Mouse (Mus musculus) lung, postnatal 0 days (tissue): Measurements from ENCODE around the gene Slc44a4. TPM values are rescaled to one million over a fixed set of nuclear protein-coding genes. Genes with fewer than 3 reads are reported as not detected.
"Not testable (repeated sequence)": the region's sequence is repeated elsewhere in the genome, so short reads cannot be mapped to it uniquely, and the experiment has no call there.

Source experiments
- ATAC-seq: fragments of 200-750 bp; cut with Nextera tagmentation; 2 replicates; pipeline ENCODE4 v1.8.0; 2017; ENCODE audit warnings: moderate library complexity
- DNase-seq: peaks from one replicate; pipeline ENCODE4 v3.0.0-alpha.2; 2016; ENCODE audit warnings: low spot score
- H3K27ac ChIP-seq: fragments of 300-500 bp; sonication (generic); 2 replicates; pipeline ENCODE4 v1.5.1; 2014; ENCODE audit warnings: antibody characterized with exemption, mild to moderate bottlenecking, low read length, mixed read lengths
- H3K27me3 ChIP-seq: fragments of 300-500 bp; sonication (generic); replicated peaks from 2 replicates; pipeline ENCODE4 v1.6.1; 2014; ENCODE audit warnings: low read length, mixed read lengths; ENCODE audit not compliant: insufficient read depth
- H3K36me3 ChIP-seq: fragments of 300-500 bp; sonication (generic); 2 replicates; pipeline ENCODE4 v1.6.1; 2014; ENCODE audit warnings: low read length, mixed read lengths; ENCODE audit not compliant: insufficient read depth
- H3K4me1 ChIP-seq: fragments of 300-500 bp; sonication (generic); 2 replicates; pipeline ENCODE4 v1.6.1; 2014; ENCODE audit warnings: antibody characterized with exemption, low read depth, low read length, mixed read lengths; ENCODE audit not compliant: insufficient read depth
- H3K4me2 ChIP-seq: fragments of 300-500 bp; sonication (generic); replicated peaks from 2 replicates; pipeline ENCODE4 v1.6.1; 2014; ENCODE audit warnings: low read depth, mild to moderate bottlenecking, low read length, moderate library complexity, mixed read lengths
- H3K4me3 ChIP-seq: fragments of 300-500 bp; sonication (generic); 2 replicates; pipeline ENCODE4 v1.5.1; 2014; ENCODE audit warnings: low read depth, low read length
- H3K9ac ChIP-seq: fragments of 300-500 bp; sonication (generic); replicated peaks from 2 replicates; pipeline ENCODE4 v1.6.1; 2014; ENCODE audit warnings: low read depth, mild to moderate bottlenecking
- H3K9me3 ChIP-seq: fragments of 300-500 bp; sonication (generic); 2 replicates; pipeline ENCODE4 v1.6.1; 2016; ENCODE audit warnings: low read length, mixed read lengths
- CTCF ChIP-seq: IDR thresholded peaks from 2 replicates; pipeline ENCODE4 v1.5.1; 2016; ENCODE audit warnings: antibody characterized with exemption, mild to moderate bottlenecking
- EP300 ChIP-seq: IDR thresholded peaks from 2 replicates; pipeline ENCODE4 v1.6.1; 2016; ENCODE audit warnings: antibody characterized with exemption, mild to moderate bottlenecking, control low read depth
- WGBS: fragments of 180-500 bp; shearing (Covaris S2); extraction: QIAGEN DNeasy Blood & Tissue Kit; methylation state at CpG from one replicate; pipeline ENCODE4 v1.1.7; 2014; 5-methylcytosine and 5-hydroxymethylcytosine counted together
- polyA plus RNA-seq: library from polyadenylated mRNA; unstranded; fragments of >200 nt; fragmentation: Nextera tagmentation; extraction: Ambion mirVana; gene quantifications from 2 replicates; pipeline ENCODE4 v1.2.1, GENCODE M21; 2015

Slc44a4 gene
- polyA plus RNA-seq, 1 experiment from 2014 or later: 7.3 TPM

- no peak overlapping the region for H3K4me2 ChIP-seq
- no peaks in the 10 kb centered on the region for H3K9me3 ChIP-seq
- no peak overlapping the region for H3K4me3 ChIP-seq
- H3K9ac ChIP-seq: no peak overlapping the region
- peaks cover 3% of the 10 kb centered on the region; the same call in 1 of the 2 replicates for H3K4me1 ChIP-seq
- DNase-seq: peak; percentile 75
- H3K27ac ChIP-seq: no peak overlapping the region
- ATAC-seq: no peak
- no peaks in the 10 kb centered on the region for H3K36me3 ChIP-seq
- no peaks in the 10 kb centered on the region for H3K27me3 ChIP-seq
- 24% methylated on average over 1 of the region's 1 CpGs for WGBS
- TF ChIP-seq EP300 (no peak), CTCF (peak; percentile 67)
Measured at GRCm38 (mm10) chr17:34956340-34956739, 42.1 kb downstream of the Slc44a4 start.

GRCm38 (mm10) chr17:34957291-34957690 lies 43.0 kb downstream of the Slc44a4 start:
- not testable (repeated sequence) for H3K27ac ChIP-seq, H3K9ac ChIP-seq, H3K36me3 ChIP-seq, H3K4me2 ChIP-seq, H3K4me1 ChIP-seq, H3K4me3 ChIP-seq, ATAC-seq, H3K9me3 ChIP-seq, DNase-seq, H3K27me3 ChIP-seq
- WGBS: 17% methylated on average over 32 of the region's 40 CpGs

- DNase-seq, H3K4me1 ChIP-seq, H3K27me3 ChIP-seq, H3K9ac ChIP-seq, H3K36me3 ChIP-seq, H3K9me3 ChIP-seq, H3K4me3 ChIP-seq, ATAC-seq, H3K27ac ChIP-seq, H3K4me2 ChIP-seq: not testable (repeated sequence)
- 19% methylated on average over 22 of the region's 40 CpGs for WGBS
Measured at GRCm38 (mm10) chr17:34957966-34958365, 43.7 kb downstream of the Slc44a4 start.

GRCm38 (mm10) chr17:34958734-34959129 lies 44.5 kb downstream of the Slc44a4 start:
- H3K36me3 ChIP-seq, H3K4me1 ChIP-seq, H3K27ac ChIP-seq, H3K27me3 ChIP-seq, H3K9ac ChIP-seq, DNase-seq, H3K9me3 ChIP-seq: not testable (repeated sequence)
- H3K4me2 ChIP-seq: peak overlapping the region; percentile 52
- peak overlapping the region; percentile 57; the same call in 1 of the 2 replicates for H3K4me3 ChIP-seq
- WGBS: 1% methylated on average over 13 of the region's 47 CpGs
- ATAC-seq: peak; percentile 18

GRCm38 (mm10) chr17:34959130-34959778 lies 45.0 kb downstream of the Slc44a4 start, which contains the start of gene Hspa1b:
TSS of gene Hspa1b (minus strand) at chr17:34959238.
- H3K4me1 ChIP-seq, H3K9me3 ChIP-seq, H3K27me3 ChIP-seq, H3K36me3 ChIP-seq: not testable (repeated sequence)
- TF ChIP-seq EP300: peak; percentile 30
- H3K4me2 ChIP-seq: peak within 1 kb of the TSS; percentile 68
- peak within 1 kb of the TSS; percentile 48 for H3K9ac ChIP-seq
- 1% methylated on average over 25 of the region's 32 CpGs for WGBS
- ATAC-seq (peak; percentile 96), DNase-seq (peak; percentile 96)
- H3K4me3 ChIP-seq: peak within 1 kb of the TSS; percentile 57
- peak within 1 kb of the TSS; percentile 98 for H3K27ac ChIP-seq

- DNase-seq: peak; percentile 84
- peak overlapping the region; percentile 98 for H3K27ac ChIP-seq
Measured at GRCm38 (mm10) chr17:34959881-34960515, 45.7 kb downstream of the Slc44a4 start.

More at GRCm38 (mm10) chr17:34959881-34960515, 45.7 kb downstream of the Slc44a4 start:
- Histone ChIP-seq H3K9ac (peak overlapping the region; percentile 48; the same call in 1 of the 2 replicates), H3K9me3 (no peaks in the 10 kb centered on the region), H3K36me3 (no peaks in the 10 kb centered on the region), H3K4me1 (no peaks in the 10 kb centered on the region), H3K4me2 (peak overlapping the region; percentile 68), H3K27me3 (no peaks in the 10 kb centered on the region), H3K4me3 (peak overlapping the region; percentile 57)
- 9% methylated on average over 12 of the region's 12 CpGs for WGBS
- TF ChIP-seq EP300: no peak
- peak; percentile 16 for ATAC-seq
